29 mouse cellular contexts compared by ENCODE assay signal in genomic region chr8:106189162-106189561, GRCm38 (mm10). TPM values are rescaled to one million over a fixed set of nuclear protein-coding genes. Genes with fewer than 3 reads are reported as not detected.
"Had no signal": no experiment of that assay in that cellular context is flagged by ENCODE, and none has a peak within 500 bp of the region (broad histone marks: within the 10 kb centered on the region; RNA-seq: fewer than 3 reads in every experiment).

No protein-coding gene starts in this region.

- DNase-seq: cerebellum, adult 9-10 months; cerebellum, adult 9-11 months; cerebellum, postnatal 10 days; cerebellum, postnatal 14 days; cerebellum, postnatal 25 days; cerebellum, postnatal 36 days; embryo, embryonic 11 days; forebrain, postnatal 0 days; gastrocnemius, adult 2 months; gastrocnemius, postnatal 10 days; gastrocnemius, postnatal 14 days; gastrocnemius, postnatal 25 days; gastrocnemius, postnatal 36 days; heart, adult 11 months; heart, adult 18-20 months; heart, adult 2 months had no signal

- H3K4me1 ChIP-seq: embryonic facial prominence, embryonic 10.5 days; embryonic facial prominence, embryonic 12.5 days; embryonic facial prominence, embryonic 15.5 days; forebrain, embryonic 10.5 days; forebrain, embryonic 12.5 days; forebrain, embryonic 13.5 days; forebrain, embryonic 15.5 days had no signal

- H3K9ac ChIP-seq: embryonic facial prominence, embryonic 12.5 days; embryonic facial prominence, embryonic 13.5 days; embryonic facial prominence, embryonic 15.5 days; forebrain, embryonic 12.5 days; forebrain, embryonic 13.5 days; forebrain, embryonic 15.5 days; forebrain, postnatal 0 days had no signal

- H3K27ac ChIP-seq: embryonic facial prominence, embryonic 10.5 days; embryonic facial prominence, embryonic 12.5 days; embryonic facial prominence, embryonic 13.5 days; embryonic facial prominence, embryonic 15.5 days; forebrain, embryonic 10.5 days; forebrain, embryonic 12.5 days; forebrain, embryonic 13.5 days; forebrain, embryonic 15.5 days; heart, adult 2 months; heart, embryonic 10.5 days had no signal

- H3K9me3 ChIP-seq: embryonic facial prominence, embryonic 10.5 days; embryonic facial prominence, embryonic 12.5 days; embryonic facial prominence, embryonic 13.5 days; embryonic facial prominence, embryonic 15.5 days; forebrain, embryonic 10.5 days; forebrain, embryonic 12.5 days; forebrain, embryonic 13.5 days; forebrain, embryonic 15.5 days; heart, embryonic 10.5 days had no signal

- H3K27me3 ChIP-seq: embryonic facial prominence, embryonic 12.5 days; embryonic facial prominence, embryonic 13.5 days; embryonic facial prominence, embryonic 15.5 days; forebrain, embryonic 12.5 days; forebrain, embryonic 13.5 days; forebrain, embryonic 15.5 days had no signal

- ATAC-seq: forebrain, embryonic 13.5 days; forebrain, embryonic 14.5 days; forebrain, embryonic 15.5 days; forebrain, embryonic 16.5 days; forebrain, postnatal 0 days had no signal

- H3K4me3 ChIP-seq: embryonic facial prominence, embryonic 10.5 days; embryonic facial prominence, embryonic 12.5 days; embryonic facial prominence, embryonic 13.5 days; embryonic facial prominence, embryonic 15.5 days; erythroblast, embryonic 14.5 days; forebrain, embryonic 10.5 days; forebrain, embryonic 12.5 days; forebrain, embryonic 13.5 days; forebrain, embryonic 15.5 days; gastrocnemius, adult 2 months; heart, adult 2 months; heart, embryonic 10.5 days had no signal

- H3K4me2 ChIP-seq: embryonic facial prominence, embryonic 12.5 days; embryonic facial prominence, embryonic 13.5 days; embryonic facial prominence, embryonic 15.5 days; forebrain, embryonic 12.5 days; forebrain, embryonic 13.5 days; forebrain, embryonic 15.5 days; heart, embryonic 11.5 days had no signal

RNA-seq across cellular contexts. Expression of gene Esrp2, which starts 52.4 kb away (rescaled TPM):
- polyA plus RNA-seq: forebrain, postnatal 0 days had no signal
